Comparison of ENCODE assay signal across 11 mouse cellular contexts in the genomic region with DNA sequence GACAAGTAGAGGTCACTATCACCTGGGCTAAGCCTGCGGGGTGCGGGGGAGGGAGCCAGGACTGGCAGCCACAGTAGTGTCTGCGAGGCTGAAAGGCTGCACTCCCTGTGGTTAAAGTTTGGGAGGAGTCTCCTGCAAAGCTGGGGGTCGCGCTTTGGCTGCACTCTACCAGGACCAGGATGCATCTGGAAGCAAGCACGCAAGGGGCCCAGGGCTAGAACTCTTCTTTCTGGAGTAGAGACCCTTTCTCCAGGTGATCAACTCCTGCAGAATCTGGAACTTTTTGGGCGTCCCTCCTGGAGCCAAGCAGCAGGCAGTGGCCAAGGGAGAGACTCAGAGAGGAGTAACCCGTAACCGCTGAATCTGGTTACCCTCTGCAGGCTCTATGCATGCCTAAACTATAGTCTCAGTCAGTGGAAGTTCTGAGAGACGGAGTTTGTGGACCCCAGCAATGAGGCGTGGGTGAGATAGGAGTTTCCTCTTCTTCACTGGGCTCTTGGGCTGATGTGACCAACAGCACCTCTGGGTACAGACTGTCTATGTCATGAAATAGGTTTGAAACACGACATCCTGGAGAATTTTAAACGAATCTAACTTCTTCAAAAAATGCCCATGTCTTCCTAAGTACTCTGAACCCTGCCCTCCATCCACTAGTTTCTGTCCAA. TPM values are rescaled to one million over a fixed set of nuclear protein-coding genes. Genes with fewer than 3 reads are reported as not detected.
DNase-seq lines count a peak whose midpoint lies in the region; ATAC-seq and TF ChIP-seq lines count a peak whose summit lies in the region.
"Had no signal": no experiment of that assay in that cellular context is flagged by ENCODE, and none has a peak within 500 bp of the region (broad histone marks: within the 10 kb centered on the region; RNA-seq: fewer than 3 reads in every experiment).

No protein-coding gene starts in this region.

- H3K4me1 ChIP-seq in intestine, embryonic 14.5 days (replicated peaks; ENCODE audit: control insufficient read depth, insufficient read depth, low read length), result peaks cover 5% of the 10 kb centered on the region
- H3K4me1 ChIP-seq in intestine, postnatal 0 days (replicated peaks; ENCODE audit: control insufficient read depth, insufficient read depth, low read length), result no peaks in the 10 kb centered on the region
- peaks cover 2% of the 10 kb centered on the region; the same call in 1 of the 2 replicates for H3K4me1 ChIP-seq in limb, embryonic 11.5 days (ENCODE audit: control insufficient read depth, insufficient read depth, low read length)

- peak overlapping the region; percentile 75 for H3K4me2 ChIP-seq in intestine, embryonic 14.5 days (ENCODE audit: low read length)
- H3K4me2 ChIP-seq in intestine, postnatal 0 days (replicated peaks; ENCODE audit: low read depth), result no peak overlapping the region
- H3K4me2 ChIP-seq in limb, embryonic 11.5 days (ENCODE audit: low read depth, severe bottlenecking), result peak overlapping the region; percentile 56; the same call in 1 of the 2 replicates

- 14% methylated on average over 13 of the region's 13 CpGs for WGBS in intestine, embryonic 14.5 days
- WGBS in intestine, postnatal 0 days, result 24% methylated on average over 13 of the region's 13 CpGs
- WGBS in limb, embryonic 11.5 days, result 7% methylated on average over 13 of the region's 13 CpGs

- no peak for ATAC-seq in intestine, embryonic 14.5 days (replicated peaks; ENCODE audit: low FRiP score, low TSS enrichment, low read depth)
- ATAC-seq in intestine, postnatal 0 days, result no peak
- no peak for ATAC-seq in limb, embryonic 11.5 days (ENCODE audit: insufficient number of reproducible peaks, low FRiP score, low TSS enrichment, low read depth)
- ATAC-seq in frontal cortex, adult (ENCODE audit: low TSS enrichment), result no peak
- ATAC-seq: liver, postnatal 0 days had no signal

- no peak overlapping the region for H3K27ac ChIP-seq in intestine, embryonic 14.5 days (ENCODE audit: low read depth)
- no peak overlapping the region for H3K27ac ChIP-seq in intestine, postnatal 0 days (ENCODE audit: low read depth, low read length)
- no peak overlapping the region for H3K27ac ChIP-seq in limb, embryonic 11.5 days (replicated peaks; ENCODE audit: low read depth, low read length)

- H3K36me3 ChIP-seq in intestine, embryonic 14.5 days (ENCODE audit: control insufficient read depth, insufficient read depth, low read length), result no peaks in the 10 kb centered on the region
- no peaks in the 10 kb centered on the region for H3K36me3 ChIP-seq in intestine, postnatal 0 days (ENCODE audit: control insufficient read depth, insufficient read depth)
- H3K36me3 ChIP-seq in limb, embryonic 11.5 days (ENCODE audit: control insufficient read depth, insufficient read depth, low read length), result no peaks in the 10 kb centered on the region

- no peaks in the 10 kb centered on the region for H3K9me3 ChIP-seq in intestine, embryonic 14.5 days (ENCODE audit: control insufficient read depth, low read length)
- no peaks in the 10 kb centered on the region for H3K9me3 ChIP-seq in intestine, postnatal 0 days (ENCODE audit: control insufficient read depth)
- H3K9me3 ChIP-seq in limb, embryonic 11.5 days (ENCODE audit: control insufficient read depth, low read length), result no peaks in the 10 kb centered on the region

- no peak overlapping the region for H3K4me3 ChIP-seq in intestine, embryonic 14.5 days (ENCODE audit: low read depth, low read length)
- H3K4me3 ChIP-seq in intestine, postnatal 0 days (ENCODE audit: low read depth, low read length), result no peak overlapping the region
- H3K4me3 ChIP-seq in limb, embryonic 11.5 days (ENCODE audit: low read depth, low read length), result no peak overlapping the region

- H3K9ac ChIP-seq in intestine, embryonic 14.5 days (ENCODE audit: low read length), result no peak overlapping the region
- H3K9ac ChIP-seq in intestine, postnatal 0 days (ENCODE audit: low read depth, low read length), result no peak overlapping the region
- H3K9ac ChIP-seq in limb, embryonic 11.5 days (ENCODE audit: low read length), result no peak overlapping the region
- H3K9ac ChIP-seq: liver, postnatal 0 days had no signal

- peaks cover 65% of the 10 kb centered on the region for H3K27me3 ChIP-seq in intestine, embryonic 14.5 days (replicated peaks; ENCODE audit: control insufficient read depth, insufficient read depth, low read length)
- peaks cover 59% of the 10 kb centered on the region for H3K27me3 ChIP-seq in intestine, postnatal 0 days (replicated peaks; ENCODE audit: control insufficient read depth, insufficient read depth, low read length)
- H3K27me3 ChIP-seq in limb, embryonic 11.5 days (ENCODE audit: control insufficient read depth, insufficient read depth, low read length), result peaks cover 19% of the 10 kb centered on the region

- peak; percentile 56 for DNase-seq in intestine, embryonic 14.5 days (ENCODE audit: low spot score)
- DNase-seq in testis, postnatal 10 days (ENCODE audit: low spot score), result peak; percentile 47
- DNase-seq in testis, postnatal 14 days (ENCODE audit: low spot score), result no peak
- peak; percentile 41 for DNase-seq in limb, embryonic 11.5 days (ENCODE audit: low spot score)
- DNase-seq in left cerebral cortex, adult 9 months (ENCODE audit: low spot score in 2 of 2), result no peak
- DNase-seq: adrenal gland, adult 2 months; cerebellum, adult 11 months; layer of hippocampus, adult 9-11 months; liver, postnatal 0 days had no signal

- TF ChIP-seq CTCF in intestine, postnatal 0 days (IDR thresholded peaks at IDR 0.05; ENCODE audit: low read depth), result no peak

RNA-seq across cellular contexts. Expression of a gene that starts 1.5 kb away (rescaled TPM):
- polyA plus RNA-seq in intestine, embryonic 14.5 days (2014; fragmentation: Nextera tagmentation; extraction: Ambion mirVana), result 52.3 and 55.6 TPM in 2 replicates
- 20.1 and 25.0 TPM in 2 replicates for polyA plus RNA-seq in intestine, postnatal 0 days (2015; fragmentation: Nextera tagmentation; extraction: Ambion mirVana)
- 62.8 and 81.9 TPM in 2 replicates for polyA plus RNA-seq in limb, embryonic 11.5 days (2014; fragmentation: Nextera tagmentation; extraction: Ambion mirVana)

Comparison
In these comparisons a context has a peak if more than half of its experiments do, and no peak if none do; other contexts are left out.
1. DNase-seq: peak in intestine, embryonic 14.5 days (single experiment), testis, postnatal 10 days (single experiment) and limb, embryonic 11.5 days (single experiment); none in testis, postnatal 14 days (single experiment) and left cerebral cortex, adult 9 months (0 of 2).